Mouse (Mus musculus): ENCODE results near the gene Tnr. TPM values are rescaled to one million over a fixed set of nuclear protein-coding genes. Genes with fewer than 3 reads are reported as not detected.

The Tnr gene
- polyA plus RNA-seq, 1 experiment from 2014 or later, result not detected

GRCm38 (mm10) chr1:159702038-159702437, 178.5 kb downstream of the Tnr start:
- H3K27ac ChIP-seq (ENCODE audit: low read depth), result no peak overlapping the region
- H3K36me3 ChIP-seq (replicated peaks; ENCODE audit: insufficient read depth, low read length), result no peaks in the 10 kb centered on the region
- no peak overlapping the region for H3K4me3 ChIP-seq (ENCODE audit: low read depth, low read length)
- no peaks in the 10 kb centered on the region for H3K4me1 ChIP-seq (ENCODE audit: insufficient read depth)
- H3K4me2 ChIP-seq (ENCODE audit: low read depth, low read length), result no peak overlapping the region
- H3K27me3 ChIP-seq (ENCODE audit: insufficient read depth, low read length), result no peaks in the 10 kb centered on the region
- 76% methylated on average over 6 of the region's 9 CpGs for WGBS (ENCODE audit: insufficient replicate concordance)
- H3K9me3 ChIP-seq (ENCODE audit: low read length), result no peaks in the 10 kb centered on the region
- DNase-seq (no peak), ATAC-seq (no peak)
- no peak overlapping the region for H3K9ac ChIP-seq (replicated peaks)
- no peak for TF ChIP-seq EP300 (IDR thresholded peaks at IDR 0.05; ENCODE audit: low read depth)
- TF ChIP-seq CTCF (IDR thresholded peaks at IDR 0.05; ENCODE audit: low read depth), result no peak

GRCm38 (mm10) chr1:159704925-159705324, 181.4 kb downstream of the Tnr start:
- H3K9me3 ChIP-seq (ENCODE audit: low read length), result no peaks in the 10 kb centered on the region
- WGBS (ENCODE audit: insufficient replicate concordance), result 79% methylated on average over 3 of the region's 3 CpGs
- no peaks in the 10 kb centered on the region for H3K4me1 ChIP-seq (ENCODE audit: insufficient read depth)
- no peaks in the 10 kb centered on the region for H3K36me3 ChIP-seq (replicated peaks; ENCODE audit: insufficient read depth, low read length)
- TF ChIP-seq CTCF (IDR thresholded peaks at IDR 0.05; ENCODE audit: low read depth) (no peak), EP300 (IDR thresholded peaks at IDR 0.05; ENCODE audit: low read depth) (no peak)
- H3K4me3 ChIP-seq (ENCODE audit: low read depth, low read length), result no peak overlapping the region
- ATAC-seq (no peak), DNase-seq (no peak)
- H3K27ac ChIP-seq (ENCODE audit: low read depth), result no peak overlapping the region
- no peak overlapping the region for H3K9ac ChIP-seq (replicated peaks)
- no peak overlapping the region for H3K4me2 ChIP-seq (ENCODE audit: low read depth, low read length)
- H3K27me3 ChIP-seq (ENCODE audit: insufficient read depth, low read length), result no peaks in the 10 kb centered on the region

GRCm38 (mm10) chr1:159716301-159716700, 192.7 kb downstream of the Tnr start:
- no peaks in the 10 kb centered on the region for H3K36me3 ChIP-seq (replicated peaks; ENCODE audit: insufficient read depth, low read length)
- no peak for ATAC-seq
- H3K9ac ChIP-seq (replicated peaks), result no peak overlapping the region
- no peak overlapping the region for H3K4me2 ChIP-seq (ENCODE audit: low read depth, low read length)
- no peaks in the 10 kb centered on the region for H3K4me1 ChIP-seq (ENCODE audit: insufficient read depth)
- H3K27me3 ChIP-seq (ENCODE audit: insufficient read depth, low read length), result no peaks in the 10 kb centered on the region
- no peak for TF ChIP-seq CTCF (IDR thresholded peaks at IDR 0.05; ENCODE audit: low read depth)
- TF ChIP-seq EP300 (IDR thresholded peaks at IDR 0.05; ENCODE audit: low read depth), result no peak
- 77% methylated on average over 1 of the region's 1 CpGs for WGBS (ENCODE audit: insufficient replicate concordance)
- no peak overlapping the region for H3K4me3 ChIP-seq (ENCODE audit: low read depth, low read length)
- H3K27ac ChIP-seq (ENCODE audit: low read depth), result no peak overlapping the region
- DNase-seq, result no peak
- no peaks in the 10 kb centered on the region for H3K9me3 ChIP-seq (ENCODE audit: low read length)

GRCm38 (mm10) chr1:159717016-159717415, 193.4 kb downstream of the Tnr start:
- DNase-seq (no peak), ATAC-seq (no peak)
- H3K4me2 ChIP-seq (ENCODE audit: low read depth, low read length), result no peak overlapping the region
- H3K4me3 ChIP-seq (ENCODE audit: low read depth, low read length), result no peak overlapping the region
- no peak overlapping the region for H3K9ac ChIP-seq (replicated peaks)
- WGBS (ENCODE audit: insufficient replicate concordance), result 77% methylated on average over 9 of the region's 9 CpGs
- H3K4me1 ChIP-seq (ENCODE audit: insufficient read depth), result no peaks in the 10 kb centered on the region
- H3K9me3 ChIP-seq (ENCODE audit: low read length), result no peaks in the 10 kb centered on the region
- H3K27ac ChIP-seq (ENCODE audit: low read depth), result no peak overlapping the region
- TF ChIP-seq EP300 (IDR thresholded peaks at IDR 0.05; ENCODE audit: low read depth) (no peak), CTCF (IDR thresholded peaks at IDR 0.05; ENCODE audit: low read depth) (no peak)
- no peaks in the 10 kb centered on the region for H3K36me3 ChIP-seq (replicated peaks; ENCODE audit: insufficient read depth, low read length)
- no peaks in the 10 kb centered on the region for H3K27me3 ChIP-seq (ENCODE audit: insufficient read depth, low read length)

GRCm38 (mm10) chr1:159723733-159724132, 200.2 kb downstream of the Tnr start:
- no peaks in the 10 kb centered on the region for H3K27me3 ChIP-seq (ENCODE audit: insufficient read depth, low read length)
- TF ChIP-seq CTCF (IDR thresholded peaks at IDR 0.05; ENCODE audit: low read depth) (no peak), EP300 (IDR thresholded peaks at IDR 0.05; ENCODE audit: low read depth) (no peak)
- no peaks in the 10 kb centered on the region for H3K36me3 ChIP-seq (replicated peaks; ENCODE audit: insufficient read depth, low read length)
- no peak overlapping the region for H3K9ac ChIP-seq (replicated peaks)
- no peaks in the 10 kb centered on the region for H3K4me1 ChIP-seq (ENCODE audit: insufficient read depth)
- ATAC-seq (no peak), DNase-seq (no peak)
- H3K27ac ChIP-seq (ENCODE audit: low read depth), result no peak overlapping the region
- 75% methylated on average over 5 of the region's 5 CpGs for WGBS (ENCODE audit: insufficient replicate concordance)
- H3K4me2 ChIP-seq (ENCODE audit: low read depth, low read length), result no peak overlapping the region
- no peaks in the 10 kb centered on the region for H3K9me3 ChIP-seq (ENCODE audit: low read length)
- no peak overlapping the region for H3K4me3 ChIP-seq (ENCODE audit: low read depth, low read length)

GRCm38 (mm10) chr1:159729270-159729669, 205.7 kb downstream of the Tnr start:
- H3K4me1 ChIP-seq (ENCODE audit: insufficient read depth), result no peaks in the 10 kb centered on the region
- no peaks in the 10 kb centered on the region for H3K9me3 ChIP-seq (ENCODE audit: low read length)
- H3K36me3 ChIP-seq (replicated peaks; ENCODE audit: insufficient read depth, low read length), result no peaks in the 10 kb centered on the region
- no peak overlapping the region for H3K4me3 ChIP-seq (ENCODE audit: low read depth, low read length)
- 76% methylated on average over 6 of the region's 6 CpGs for WGBS (ENCODE audit: insufficient replicate concordance)
- no peak overlapping the region for H3K4me2 ChIP-seq (ENCODE audit: low read depth, low read length)
- DNase-seq, result no peak
- TF ChIP-seq EP300 (IDR thresholded peaks at IDR 0.05; ENCODE audit: low read depth) (no peak), CTCF (IDR thresholded peaks at IDR 0.05; ENCODE audit: low read depth) (no peak)
- H3K27me3 ChIP-seq (ENCODE audit: insufficient read depth, low read length), result no peaks in the 10 kb centered on the region
- H3K27ac ChIP-seq (ENCODE audit: low read depth), result no peak overlapping the region
- no peak for ATAC-seq
- H3K9ac ChIP-seq (replicated peaks), result no peak overlapping the region

- 45% methylated on average over 4 of the region's 4 CpGs for WGBS (ENCODE audit: insufficient replicate concordance)
- ATAC-seq (no peak), DNase-seq (no peak)
- H3K4me1 ChIP-seq (ENCODE audit: insufficient read depth), result no peaks in the 10 kb centered on the region
- no peaks in the 10 kb centered on the region for H3K27me3 ChIP-seq (ENCODE audit: insufficient read depth, low read length)
- H3K9ac ChIP-seq (replicated peaks), result no peak overlapping the region
- H3K4me2 ChIP-seq (ENCODE audit: low read depth, low read length), result no peak overlapping the region
- TF ChIP-seq CTCF (IDR thresholded peaks at IDR 0.05; ENCODE audit: low read depth), result no peak
- no peak for TF ChIP-seq EP300 (IDR thresholded peaks at IDR 0.05; ENCODE audit: low read depth)
- no peaks in the 10 kb centered on the region for H3K36me3 ChIP-seq (replicated peaks; ENCODE audit: insufficient read depth, low read length)
- H3K4me3 ChIP-seq (ENCODE audit: low read depth, low read length), result no peak overlapping the region
- H3K9me3 ChIP-seq (ENCODE audit: low read length), result no peaks in the 10 kb centered on the region
- no peak overlapping the region for H3K27ac ChIP-seq (ENCODE audit: low read depth)
Measured at GRCm38 (mm10) chr1:159730826-159731225, 207.3 kb downstream of the Tnr start.
